Mouse (Mus musculus) heart, postnatal 0 days (tissue): ENCODE data around the gene Secisbp2. TPM values are rescaled to one million over a fixed set of nuclear protein-coding genes. Genes with fewer than 3 reads are reported as not detected.

Experiments
- ATAC-seq: fragments of 200-750 bp; cut with Nextera tagmentation; 2 replicates; pipeline ENCODE4 v1.8.0; 2017; ENCODE audit warnings: low read depth, moderate number of reproducible peaks, moderate library complexity; ENCODE audit not compliant: insufficient read depth
- DNase-seq: peaks from one replicate; pipeline ENCODE4 v3.0.0-alpha.2; 2016; ENCODE audit warnings: low spot score
- H3K27ac ChIP-seq: fragments of 300-500 bp; sonication (generic); 2 replicates; pipeline ENCODE4 v1.5.1; 2014; ENCODE audit warnings: low read depth, mild to moderate bottlenecking
- H3K27me3 ChIP-seq: fragments of 300-500 bp; sonication (generic); 2 replicates; pipeline ENCODE4 v1.6.1; 2014; ENCODE audit warnings: low read length, mixed read lengths; ENCODE audit not compliant: control insufficient read depth, insufficient read depth
- H3K36me3 ChIP-seq: fragments of 300-500 bp; sonication (generic); replicated peaks from 2 replicates; pipeline ENCODE4 v1.6.1; 2014; ENCODE audit warnings: low read length, mixed read lengths; ENCODE audit not compliant: control insufficient read depth, insufficient read depth
- H3K4me1 ChIP-seq: fragments of 300-500 bp; sonication (generic); 2 replicates; pipeline ENCODE4 v1.6.1; 2014; ENCODE audit warnings: antibody characterized with exemption; ENCODE audit not compliant: control insufficient read depth, insufficient read depth
- H3K4me2 ChIP-seq: fragments of 300-500 bp; sonication (generic); 2 replicates; pipeline ENCODE4 v1.6.1; 2014; ENCODE audit warnings: low read depth, mild to moderate bottlenecking, low read length, moderate library complexity
- H3K4me3 ChIP-seq: fragments of 300-500 bp; sonication (generic); 2 replicates; pipeline ENCODE4 v1.5.1; 2014; ENCODE audit warnings: low read depth, low read length
- H3K9ac ChIP-seq: fragments of 300-500 bp; sonication (generic); replicated peaks from 2 replicates; pipeline ENCODE4 v1.6.1; 2014; ENCODE audit warnings: low read depth, low read length, mixed read lengths
- H3K9me3 ChIP-seq: fragments of 300-500 bp; sonication (generic); replicated peaks from 2 replicates; pipeline ENCODE4 v1.6.1; 2016; ENCODE audit warnings: low read length; ENCODE audit not compliant: control insufficient read depth
- CTCF ChIP-seq: IDR thresholded peaks from 2 replicates; pipeline ENCODE4 v1.5.1; 2016; ENCODE audit warnings: antibody characterized with exemption, control low read depth, low read depth
- EP300 ChIP-seq: IDR thresholded peaks from 2 replicates; pipeline ENCODE4 v1.6.1; 2016; ENCODE audit warnings: antibody characterized with exemption, low read depth
- WGBS: fragments of 180-500 bp; shearing (Covaris S2); extraction: QIAGEN DNeasy Blood & Tissue Kit; methylation state at CpG from one replicate; pipeline ENCODE4 v1.1.7; 2014; 5-methylcytosine and 5-hydroxymethylcytosine counted together
- polyA plus RNA-seq: library from polyadenylated mRNA; unstranded; fragments of >200 nt; fragmentation: Nextera tagmentation; extraction: Ambion mirVana; gene quantifications from 2 replicates; pipeline ENCODE4 v1.2.1, GENCODE M21; 2015
- total RNA-seq: library from RNA; depleted of rRNA; stranded (reverse); fragments of >200 nt; gene quantifications from 2 replicates; pipeline ENCODE4 v1.2.3, GENCODE M21; 2014; ENCODE audit warnings: low replicate concordance

The Secisbp2 gene
- total and polyA plus RNA-seq, 2 experiments from 2014 or later: 27.7 to 29.8 TPM

- H3K4me2 ChIP-seq: peak overlapping the region; percentile 62
- peaks cover 21% of the 10 kb centered on the region for H3K4me1 ChIP-seq
- H3K9me3 ChIP-seq: no peaks in the 10 kb centered on the region
- WGBS: 40% methylated on average over 20 of the region's 20 CpGs
- peak overlapping the region; percentile 72 for H3K27ac ChIP-seq
- peak overlapping the region; percentile 63 for H3K4me3 ChIP-seq
- no peaks in the 10 kb centered on the region for H3K36me3 ChIP-seq
- no peak for ATAC-seq
- H3K27me3 ChIP-seq: no peaks in the 10 kb centered on the region
- no peak for TF ChIP-seq CTCF
- no peak for TF ChIP-seq EP300
- DNase-seq: no peak
- peak overlapping the region; percentile 55 for H3K9ac ChIP-seq
Measured at GRCm38 (mm10) chr13:51643924-51644828, 7.3 kb upstream of the Secisbp2 start.

GRCm38 (mm10) chr13:51644829-51645789 is 6.4 kb upstream of the Secisbp2 start, which contains the start of gene Cks2:
Cks2 (plus strand) TSS chr13:51645232.
- no peak for TF ChIP-seq CTCF
- TF ChIP-seq EP300: 0 out of 2 replicates have a peak, but pooled peaks have one; percentile 39
- DNase-seq (peak; percentile 100), ATAC-seq (peak; percentile 96)
- Histone ChIP-seq H3K4me3 (peak within 1 kb of the TSS; percentile 63), H3K4me1 (peaks cover 21% of the 10 kb centered on the region), H3K9ac (peak within 1 kb of the TSS; percentile 70), H3K36me3 (0 out of 2 replicates have a peak, but pooled peaks cover 4% of the 10 kb centered on the region), H3K27ac (peak within 1 kb of the TSS; percentile 72), H3K27me3 (no peaks in the 10 kb centered on the region), H3K4me2 (peak within 1 kb of the TSS; percentile 62), H3K9me3 (no peaks in the 10 kb centered on the region)
- under 1% methylated on average over 83 of the region's 83 CpGs for whole genome bisulfite sequencing

- Histone ChIP-seq H3K27ac (peak overlapping the region; percentile 68), H3K9ac (peak overlapping the region; percentile 70), H3K4me2 (peak overlapping the region; percentile 62), H3K4me3 (peak overlapping the region; percentile 63), H3K4me1 (peaks cover 23% of the 10 kb centered on the region), H3K27me3 (no peaks in the 10 kb centered on the region), H3K9me3 (no peaks in the 10 kb centered on the region), H3K36me3 (0 out of 2 replicates have a peak, but pooled peaks cover 4% of the 10 kb centered on the region)
- no peak for TF ChIP-seq EP300
- no peak for TF ChIP-seq CTCF
- peak; percentile 50 for DNase-seq
- no peak for ATAC-seq
- under 1% methylated on average over 7 of the region's 7 CpGs for WGBS
Measured at GRCm38 (mm10) chr13:51645872-51646271, 5.6 kb upstream of the Secisbp2 start.

GRCm38 (mm10) chr13:51646362-51647027 is 5.0 kb upstream of the Secisbp2 start:
- Histone ChIP-seq H3K27ac (peak overlapping the region; percentile 68; the same call in 1 of the 2 replicates), H3K36me3 (0 out of 2 replicates have a peak, but pooled peaks cover 4% of the 10 kb centered on the region), H3K4me1 (peaks cover 27% of the 10 kb centered on the region), H3K27me3 (no peaks in the 10 kb centered on the region), H3K4me2 (peak overlapping the region; percentile 62), H3K9me3 (no peaks in the 10 kb centered on the region), H3K9ac (peak overlapping the region; percentile 70), H3K4me3 (peak overlapping the region; percentile 63)
- DNase-seq (no peak), ATAC-seq (no peak)
- 15% methylated on average over 3 of the region's 3 CpGs for WGBS
- TF ChIP-seq CTCF (no peak), EP300 (no peak)
